Mouse (Mus musculus): ENCODE measurements around the gene Tbc1d22a. TPM values are rescaled to one million over a fixed set of nuclear protein-coding genes. Genes with fewer than 3 reads are reported as not detected.

The Tbc1d22a gene
- polyA plus RNA-seq, 2 experiments: 8.7 to 15.5 TPM

- Histone ChIP-seq H3K4me3 (replicated peaks; ENCODE audit: low read length) (no peak overlapping the region), H3K4me1 (ENCODE audit: control insufficient read depth, insufficient read depth, low read length) (no peaks in the 10 kb centered on the region), H3K27ac (replicated peaks; ENCODE audit: low read depth, low read length) (no peak overlapping the region), H3K4me2 (replicated peaks; ENCODE audit: low read depth, low read length, severe bottlenecking) (no peak overlapping the region), H3K27me3 (ENCODE audit: control insufficient read depth, insufficient read depth, low read length) (no peaks in the 10 kb centered on the region), H3K36me3 (ENCODE audit: control insufficient read depth, insufficient read depth, low read length) (no peaks in the 10 kb centered on the region), H3K9me3 (ENCODE audit: control insufficient read depth, low read length) (no peaks in the 10 kb centered on the region), H3K9ac (ENCODE audit: low read depth, low read length, severe bottlenecking) (no peak overlapping the region)
- DNase-seq (ENCODE audit: low spot score) (no peak), ATAC-seq (ENCODE audit: low FRiP score, low read depth) (no peak)
- 76% methylated on average over 2 of the region's 2 CpGs for WGBS
- no peak for TF ChIP-seq POLR2A (IDR thresholded peaks at IDR 0.05; ENCODE audit: borderline replicate concordance, extremely low read depth, insufficient read depth, insufficient read length)
Observed at GRCm38 (mm10) chr15:86355857-86356256, 141.6 kb downstream of the Tbc1d22a start.

DNA sequence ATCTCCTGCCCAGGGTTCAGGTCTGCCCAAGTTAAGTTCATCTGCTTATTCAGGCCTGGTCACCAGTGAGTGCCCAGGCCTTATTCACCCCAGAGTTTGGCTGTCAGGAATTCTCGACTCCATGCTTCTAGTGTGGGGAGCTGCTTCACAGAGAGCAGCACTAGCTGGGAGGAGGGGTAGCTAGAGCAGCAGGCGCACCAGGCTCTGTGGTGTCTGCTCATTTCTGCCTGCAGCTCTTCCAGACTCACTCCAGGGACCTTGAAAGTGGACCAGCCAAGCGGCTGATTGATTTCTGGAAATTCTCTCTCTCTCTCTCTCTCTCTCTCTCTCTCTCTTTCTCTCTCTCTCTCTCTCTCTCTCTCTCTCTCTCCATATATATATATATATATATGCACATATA lies 146.1 kb downstream of the Tbc1d22a start:
- H3K4me3 ChIP-seq (replicated peaks; ENCODE audit: low read length): no peak overlapping the region
- TF ChIP-seq POLR2A (IDR thresholded peaks at IDR 0.05; ENCODE audit: borderline replicate concordance, extremely low read depth, insufficient read depth, insufficient read length): no peak
- ATAC-seq (ENCODE audit: low FRiP score, low read depth) (no peak), DNase-seq (ENCODE audit: low spot score) (no peak)
- 58% methylated on average over 3 of the region's 3 CpGs for WGBS
- no peak overlapping the region for H3K27ac ChIP-seq (replicated peaks; ENCODE audit: low read depth, low read length)
- H3K9me3 ChIP-seq (ENCODE audit: control insufficient read depth, low read length): no peaks in the 10 kb centered on the region
- H3K27me3 ChIP-seq (ENCODE audit: control insufficient read depth, insufficient read depth, low read length): no peaks in the 10 kb centered on the region
- H3K4me1 ChIP-seq (ENCODE audit: control insufficient read depth, insufficient read depth, low read length): no peaks in the 10 kb centered on the region
- no peak overlapping the region for H3K4me2 ChIP-seq (replicated peaks; ENCODE audit: low read depth, low read length, severe bottlenecking)
- H3K36me3 ChIP-seq (ENCODE audit: control insufficient read depth, insufficient read depth, low read length): no peaks in the 10 kb centered on the region
- H3K9ac ChIP-seq (ENCODE audit: low read depth, low read length, severe bottlenecking): no peak overlapping the region

GRCm38 (mm10) chr15:86362306-86363150 lies 148.3 kb downstream of the Tbc1d22a start:
- Histone ChIP-seq H3K36me3 (ENCODE audit: control insufficient read depth, insufficient read depth, low read length) (no peaks in the 10 kb centered on the region), H3K4me1 (ENCODE audit: control insufficient read depth, insufficient read depth, low read length) (no peaks in the 10 kb centered on the region), H3K9me3 (ENCODE audit: control insufficient read depth, low read length) (no peaks in the 10 kb centered on the region), H3K4me3 (replicated peaks; ENCODE audit: low read length) (no peak overlapping the region), H3K4me2 (replicated peaks; ENCODE audit: low read depth, low read length, severe bottlenecking) (no peak overlapping the region), H3K27ac (replicated peaks; ENCODE audit: low read depth, low read length) (no peak overlapping the region), H3K9ac (ENCODE audit: low read depth, low read length, severe bottlenecking) (no peak overlapping the region), H3K27me3 (ENCODE audit: control insufficient read depth, insufficient read depth, low read length) (no peaks in the 10 kb centered on the region)
- TF ChIP-seq POLR2A (IDR thresholded peaks at IDR 0.05; ENCODE audit: borderline replicate concordance, extremely low read depth, insufficient read depth, insufficient read length): no peak
- 71% methylated on average over 10 of the region's 10 CpGs for WGBS
- DNase-seq (ENCODE audit: low spot score): no peak
- ATAC-seq (ENCODE audit: low FRiP score, low read depth): no peak

DNA sequence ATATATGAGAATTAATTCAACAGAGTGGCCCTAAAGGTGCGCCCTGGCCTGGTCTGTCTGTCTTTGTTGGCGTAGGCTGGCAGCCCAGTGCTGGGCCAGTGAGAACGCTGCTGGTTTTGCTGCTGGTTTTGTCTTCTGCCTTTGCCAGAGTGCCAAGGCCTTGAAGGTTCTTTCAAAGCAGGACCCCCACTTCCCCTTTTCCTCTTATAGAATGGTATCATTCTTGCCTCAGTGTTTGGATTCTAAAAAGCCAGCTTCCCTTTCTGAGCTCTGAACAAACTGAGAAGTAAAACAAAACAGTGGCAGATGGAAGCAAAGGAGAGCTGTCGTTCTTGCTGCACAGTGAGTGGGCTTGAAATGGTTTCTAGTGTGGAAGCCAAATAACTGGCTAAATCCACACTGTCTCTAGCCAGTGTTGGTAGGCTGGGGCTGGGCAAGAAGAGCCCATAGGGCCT lies 149.6 kb downstream of the Tbc1d22a start:
- Histone ChIP-seq H3K36me3 (ENCODE audit: control insufficient read depth, insufficient read depth, low read length) (no peaks in the 10 kb centered on the region), H3K9me3 (ENCODE audit: control insufficient read depth, low read length) (no peaks in the 10 kb centered on the region), H3K9ac (ENCODE audit: low read depth, low read length, severe bottlenecking) (no peak overlapping the region), H3K4me3 (replicated peaks; ENCODE audit: low read length) (no peak overlapping the region), H3K4me2 (replicated peaks; ENCODE audit: low read depth, low read length, severe bottlenecking) (no peak overlapping the region), H3K27ac (replicated peaks; ENCODE audit: low read depth, low read length) (no peak overlapping the region), H3K4me1 (ENCODE audit: control insufficient read depth, insufficient read depth, low read length) (no peaks in the 10 kb centered on the region), H3K27me3 (ENCODE audit: control insufficient read depth, insufficient read depth, low read length) (no peaks in the 10 kb centered on the region)
- no peak for DNase-seq (ENCODE audit: low spot score)
- 85% methylated on average over 4 of the region's 4 CpGs for WGBS
- TF ChIP-seq POLR2A (IDR thresholded peaks at IDR 0.05; ENCODE audit: borderline replicate concordance, extremely low read depth, insufficient read depth, insufficient read length): no peak
- no peak for ATAC-seq (ENCODE audit: low FRiP score, low read depth)

DNA sequence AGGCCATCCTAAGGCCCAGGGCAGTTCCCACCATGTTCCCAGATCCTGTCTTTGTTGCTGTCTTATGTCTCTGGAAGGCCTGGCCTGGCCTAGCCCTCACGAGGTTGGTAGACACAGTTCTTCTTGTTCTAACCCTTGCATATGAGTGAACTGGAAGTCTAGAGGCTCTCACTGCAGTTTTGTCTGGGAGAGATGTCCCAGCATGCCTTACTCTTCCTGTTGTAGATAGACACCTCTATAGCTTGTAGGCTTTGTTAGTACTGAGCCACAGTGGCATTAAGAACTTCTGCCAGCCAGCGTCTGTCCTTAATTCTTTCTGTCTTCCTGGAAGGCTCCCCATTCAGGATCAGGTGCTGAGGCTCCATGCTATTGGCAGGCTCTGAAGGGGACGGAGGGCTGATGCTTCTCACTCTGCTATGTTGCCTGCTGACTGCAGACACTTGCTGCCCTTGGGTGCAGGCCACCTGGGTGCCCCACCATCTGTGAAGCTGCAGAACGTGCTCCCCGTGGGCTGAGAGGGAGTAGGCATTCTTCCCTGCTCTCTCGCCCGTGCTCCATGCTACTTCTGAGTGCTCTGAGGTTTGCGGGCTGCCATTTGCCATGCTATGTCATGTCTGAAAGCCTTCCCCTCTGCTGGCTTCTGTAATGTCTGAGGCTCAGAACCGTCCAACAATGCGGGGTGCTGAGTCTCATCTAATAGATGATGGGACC lies 150.8 kb downstream of the Tbc1d22a start:
- no peaks in the 10 kb centered on the region for H3K4me1 ChIP-seq (ENCODE audit: control insufficient read depth, insufficient read depth, low read length)
- no peak overlapping the region for H3K9ac ChIP-seq (ENCODE audit: low read depth, low read length, severe bottlenecking)
- no peak for TF ChIP-seq POLR2A (IDR thresholded peaks at IDR 0.05; ENCODE audit: borderline replicate concordance, extremely low read depth, insufficient read depth, insufficient read length)
- no peak overlapping the region for H3K27ac ChIP-seq (replicated peaks; ENCODE audit: low read depth, low read length)
- WGBS: 89% methylated on average over 10 of the region's 10 CpGs
- no peak for ATAC-seq (ENCODE audit: low FRiP score, low read depth)
- DNase-seq (ENCODE audit: low spot score): no peak
- no peaks in the 10 kb centered on the region for H3K9me3 ChIP-seq (ENCODE audit: control insufficient read depth, low read length)
- no peak overlapping the region for H3K4me2 ChIP-seq (replicated peaks; ENCODE audit: low read depth, low read length, severe bottlenecking)
- no peaks in the 10 kb centered on the region for H3K36me3 ChIP-seq (ENCODE audit: control insufficient read depth, insufficient read depth, low read length)
- no peak overlapping the region for H3K4me3 ChIP-seq (replicated peaks; ENCODE audit: low read length)
- H3K27me3 ChIP-seq (ENCODE audit: control insufficient read depth, insufficient read depth, low read length): no peaks in the 10 kb centered on the region
